In the genomic region with DNA sequence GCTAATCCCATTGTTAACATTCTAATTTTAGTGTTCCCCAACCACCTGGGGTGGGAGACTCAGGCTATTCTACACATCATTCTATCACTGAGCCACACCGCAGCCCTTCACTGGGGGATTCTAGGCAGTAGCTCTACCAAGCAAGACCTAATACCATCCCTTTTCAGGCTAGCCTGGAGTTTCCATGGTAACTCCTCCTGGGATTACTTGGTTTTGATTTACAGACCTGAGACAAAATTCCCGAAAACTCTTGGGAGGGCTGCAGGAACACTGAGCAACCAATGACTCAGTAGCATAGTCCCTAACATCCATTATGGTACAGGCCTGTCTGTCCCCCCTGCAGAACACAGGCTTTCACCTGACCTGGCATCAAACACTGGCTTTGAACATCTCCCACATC, we compare ENCODE assay signal across 15 mouse cellular contexts. TPM values are rescaled to one million over a fixed set of nuclear protein-coding genes. Genes with fewer than 3 reads are reported as not detected.
DNase-seq lines count a peak whose midpoint lies in the region; ATAC-seq and TF ChIP-seq lines count a peak whose summit lies in the region.
"Had no signal": no experiment of that assay in that cellular context is flagged by ENCODE, and none has a peak within 500 bp of the region (broad histone marks: within the 10 kb centered on the region; RNA-seq: fewer than 3 reads in every experiment).

No protein-coding gene starts in this region.

- TF ChIP-seq CTCF in hindbrain, postnatal 0 days (IDR thresholded peaks at IDR 0.05; ENCODE audit: low read depth) = no peak
- TF ChIP-seq CTCF in stomach, postnatal 0 days (IDR thresholded peaks at IDR 0.05; ENCODE audit: low read depth) = no peak

- no peaks in the 10 kb centered on the region for H3K4me1 ChIP-seq in forebrain, embryonic 16.5 days (replicated peaks; ENCODE audit: control insufficient read depth, insufficient read depth, low read length)
- no peaks in the 10 kb centered on the region for H3K4me1 ChIP-seq in forebrain, embryonic 11.5 days (replicated peaks; ENCODE audit: control insufficient read depth, insufficient read depth, low read length)
- peaks cover 13% of the 10 kb centered on the region for H3K4me1 ChIP-seq in midbrain, embryonic 13.5 days (replicated peaks)
- H3K4me1 ChIP-seq in midbrain, embryonic 11.5 days (ENCODE audit: control insufficient read depth, insufficient read depth, low read length) = peaks cover 3% of the 10 kb centered on the region; the same call in 1 of the 2 replicates
- H3K4me1 ChIP-seq in hindbrain, postnatal 0 days (ENCODE audit: insufficient read depth, low read length) = no peaks in the 10 kb centered on the region
- no peaks in the 10 kb centered on the region for H3K4me1 ChIP-seq in stomach, postnatal 0 days (replicated peaks; ENCODE audit: control insufficient read depth, insufficient read depth)
- H3K4me1 ChIP-seq: heart, embryonic 13.5 days had no signal

- H3K9me3 ChIP-seq in forebrain, embryonic 16.5 days (ENCODE audit: control insufficient read depth, low read length) = no peaks in the 10 kb centered on the region
- H3K9me3 ChIP-seq in forebrain, embryonic 11.5 days (ENCODE audit: control insufficient read depth, low read length) = no peaks in the 10 kb centered on the region
- H3K9me3 ChIP-seq in midbrain, embryonic 13.5 days = no peaks in the 10 kb centered on the region
- no peaks in the 10 kb centered on the region for H3K9me3 ChIP-seq in midbrain, embryonic 11.5 days (ENCODE audit: control insufficient read depth, low read length)
- no peaks in the 10 kb centered on the region for H3K9me3 ChIP-seq in hindbrain, postnatal 0 days (ENCODE audit: low read length)
- no peaks in the 10 kb centered on the region for H3K9me3 ChIP-seq in stomach, postnatal 0 days (ENCODE audit: control insufficient read depth, low read length)
- H3K9me3 ChIP-seq: heart, embryonic 13.5 days; liver, embryonic 15.5 days had no signal

- no peak overlapping the region for H3K9ac ChIP-seq in forebrain, embryonic 16.5 days (replicated peaks; ENCODE audit: low read depth, low read length)
- H3K9ac ChIP-seq in forebrain, embryonic 11.5 days (ENCODE audit: low read length) = no peak overlapping the region
- H3K9ac ChIP-seq in midbrain, embryonic 13.5 days (replicated peaks) = no peak overlapping the region
- no peak overlapping the region for H3K9ac ChIP-seq in midbrain, embryonic 11.5 days (ENCODE audit: low read length)
- no peak overlapping the region for H3K9ac ChIP-seq in hindbrain, postnatal 0 days (replicated peaks; ENCODE audit: low read length)
- H3K9ac ChIP-seq in stomach, postnatal 0 days (ENCODE audit: low read length) = no peak overlapping the region
- H3K9ac ChIP-seq: heart, embryonic 13.5 days; liver, embryonic 15.5 days had no signal

- 56% methylated on average over 2 of the region's 2 CpGs for WGBS in forebrain, embryonic 16.5 days
- WGBS in forebrain, embryonic 11.5 days = 62% methylated on average over 2 of the region's 2 CpGs
- 28% methylated on average over 2 of the region's 2 CpGs for WGBS in midbrain, embryonic 13.5 days
- WGBS in midbrain, embryonic 11.5 days = 42% methylated on average over 2 of the region's 2 CpGs
- WGBS in hindbrain, postnatal 0 days = 39% methylated on average over 2 of the region's 2 CpGs
- WGBS in stomach, postnatal 0 days = 60% methylated on average over 2 of the region's 2 CpGs

- 0 out of 2 replicates have a peak, but pooled peaks have one; percentile 18 for ATAC-seq in forebrain, embryonic 16.5 days
- no peak for ATAC-seq in forebrain, embryonic 11.5 days (replicated peaks; ENCODE audit: low FRiP score)
- ATAC-seq in midbrain, embryonic 13.5 days = peak; percentile 49
- no peak for ATAC-seq in midbrain, embryonic 11.5 days (ENCODE audit: low FRiP score)
- peak; percentile 48; the same call in 1 of the 2 replicates for ATAC-seq in hindbrain, postnatal 0 days
- no peak for ATAC-seq in stomach, postnatal 0 days (ENCODE audit: low FRiP score, low TSS enrichment)
- ATAC-seq: Patski had no signal

- no peak for DNase-seq in forebrain, embryonic 11.5 days (ENCODE audit: low spot score)
- no peak for DNase-seq in midbrain, embryonic 11.5 days (ENCODE audit: low spot score, missing footprints)
- DNase-seq in hindbrain, postnatal 0 days (ENCODE audit: low spot score) = peak; percentile 56
- DNase-seq in stomach, postnatal 0 days (ENCODE audit: low spot score) = no peak
- no peak for DNase-seq in layer of hippocampus, adult 9-11 months
- DNase-seq in urinary bladder, adult 2 months (ENCODE audit: low spot score) = no peak
- DNase-seq: kidney, adult 2 months; lung, postnatal 14 days; right cerebral cortex, adult 18-20 months; thymus, postnatal 36 days had no signal

- H3K27me3 ChIP-seq in forebrain, embryonic 16.5 days (replicated peaks; ENCODE audit: control insufficient read depth, insufficient read depth, low read length) = no peaks in the 10 kb centered on the region
- no peaks in the 10 kb centered on the region for H3K27me3 ChIP-seq in forebrain, embryonic 11.5 days (ENCODE audit: control insufficient read depth, insufficient read depth, low read length)
- no peaks in the 10 kb centered on the region for H3K27me3 ChIP-seq in midbrain, embryonic 13.5 days
- no peaks in the 10 kb centered on the region for H3K27me3 ChIP-seq in midbrain, embryonic 11.5 days (ENCODE audit: control insufficient read depth, insufficient read depth, low read length)
- H3K27me3 ChIP-seq in hindbrain, postnatal 0 days (ENCODE audit: insufficient read depth, low read length) = no peaks in the 10 kb centered on the region
- no peaks in the 10 kb centered on the region for H3K27me3 ChIP-seq in stomach, postnatal 0 days (ENCODE audit: control insufficient read depth, insufficient read depth, low read length)
- H3K27me3 ChIP-seq: heart, embryonic 13.5 days; Patski had no signal

- no peak for TF ChIP-seq EP300 in stomach, postnatal 0 days (optimal IDR thresholded peaks at IDR 0.05)

- no peak overlapping the region for H3K4me3 ChIP-seq in forebrain, embryonic 16.5 days (replicated peaks; ENCODE audit: low read length)
- no peak overlapping the region for H3K4me3 ChIP-seq in forebrain, embryonic 11.5 days (ENCODE audit: low read depth, low read length)
- no peak overlapping the region for H3K4me3 ChIP-seq in midbrain, embryonic 13.5 days (replicated peaks)
- H3K4me3 ChIP-seq in midbrain, embryonic 11.5 days (ENCODE audit: low read depth, low read length) = no peak overlapping the region
- no peak overlapping the region for H3K4me3 ChIP-seq in hindbrain, postnatal 0 days (ENCODE audit: low read length)
- no peak overlapping the region for H3K4me3 ChIP-seq in stomach, postnatal 0 days (ENCODE audit: low read depth, low read length)
- H3K4me3 ChIP-seq: heart, embryonic 13.5 days; liver, embryonic 15.5 days had no signal

- H3K4me2 ChIP-seq in forebrain, embryonic 16.5 days (ENCODE audit: low read length) = no peak overlapping the region
- H3K4me2 ChIP-seq in forebrain, embryonic 11.5 days (ENCODE audit: low read depth, low read length, severe bottlenecking) = no peak overlapping the region
- no peak overlapping the region for H3K4me2 ChIP-seq in midbrain, embryonic 13.5 days (replicated peaks)
- no peak overlapping the region for H3K4me2 ChIP-seq in midbrain, embryonic 11.5 days
- H3K4me2 ChIP-seq in hindbrain, postnatal 0 days (ENCODE audit: low read depth, low read length) = no peak overlapping the region
- no peak overlapping the region for H3K4me2 ChIP-seq in stomach, postnatal 0 days (replicated peaks; ENCODE audit: low read depth)
- H3K4me2 ChIP-seq: heart, embryonic 13.5 days; liver, embryonic 15.5 days had no signal

- peaks cover 20% of the 10 kb centered on the region for H3K36me3 ChIP-seq in forebrain, embryonic 16.5 days (ENCODE audit: control insufficient read depth, insufficient read depth)
- peaks cover 29% of the 10 kb centered on the region for H3K36me3 ChIP-seq in forebrain, embryonic 11.5 days (ENCODE audit: control insufficient read depth, insufficient read depth, low read length)
- H3K36me3 ChIP-seq in midbrain, embryonic 13.5 days = peaks cover 48% of the 10 kb centered on the region
- H3K36me3 ChIP-seq in midbrain, embryonic 11.5 days (ENCODE audit: control insufficient read depth, insufficient read depth, low read length) = peaks cover 26% of the 10 kb centered on the region
- H3K36me3 ChIP-seq in hindbrain, postnatal 0 days (ENCODE audit: insufficient read depth, low read length) = peaks cover 42% of the 10 kb centered on the region
- peaks cover 29% of the 10 kb centered on the region for H3K36me3 ChIP-seq in stomach, postnatal 0 days (ENCODE audit: control insufficient read depth, insufficient read depth, low read length)

- H3K27ac ChIP-seq in forebrain, embryonic 16.5 days (ENCODE audit: low read length) = no peak overlapping the region
- H3K27ac ChIP-seq in forebrain, embryonic 11.5 days (ENCODE audit: low read depth, low read length) = no peak overlapping the region
- H3K27ac ChIP-seq in midbrain, embryonic 13.5 days = peak overlapping the region; percentile 19
- no peak overlapping the region for H3K27ac ChIP-seq in midbrain, embryonic 11.5 days (ENCODE audit: low read depth, low read length)
- H3K27ac ChIP-seq in hindbrain, postnatal 0 days = peak overlapping the region; percentile 52; the same call in 1 of the 2 replicates
- peak overlapping the region; percentile 69 for H3K27ac ChIP-seq in stomach, postnatal 0 days (replicated peaks)
- H3K27ac ChIP-seq: heart, embryonic 13.5 days; liver, embryonic 15.5 days had no signal

RNA-seq across cellular contexts. Expression of gene Rras, which starts 8.5 kb away (rescaled TPM):
- polyA plus RNA-seq in forebrain, embryonic 16.5 days (2015; fragmentation: Nextera tagmentation; extraction: Ambion mirVana) = 10.1 and 12.0 TPM in 2 replicates
- polyA plus RNA-seq in forebrain, embryonic 11.5 days (2014; fragmentation: Nextera tagmentation; extraction: Ambion mirVana) = 15.5 and 16.6 TPM in 2 replicates
- polyA plus RNA-seq in midbrain, embryonic 13.5 days (2015; fragmentation: Nextera tagmentation; extraction: Ambion mirVana) = 8.4 and 9.6 TPM in 2 replicates
- polyA plus RNA-seq in midbrain, embryonic 11.5 days (2014; fragmentation: Nextera tagmentation; extraction: Ambion mirVana) = 18.6 and 22.2 TPM in 2 replicates
- total RNA-seq in hindbrain, postnatal 0 days (2014; rRNA removed) = 8.4 and 18.6 TPM in 2 replicates
- polyA plus RNA-seq in hindbrain, postnatal 0 days (2015; fragmentation: Nextera tagmentation; extraction: Ambion mirVana) = 15.8 and 16.9 TPM in 2 replicates
- 81.5 and 87.2 TPM in 2 replicates for polyA plus RNA-seq in stomach, postnatal 0 days (2015; fragmentation: Nextera tagmentation; extraction: Ambion mirVana)
- 383 and 414 TPM in 2 replicates for polyA plus RNA-seq in urinary bladder, adult 2 months (2012; rRNA removed)

RNA-seq across cellular contexts. Expression of gene Scaf1, which starts 10.1 kb away (rescaled TPM):
- polyA plus RNA-seq in forebrain, embryonic 16.5 days (2015; fragmentation: Nextera tagmentation; extraction: Ambion mirVana) = 42.1 and 44.3 TPM in 2 replicates
- 59.9 and 60.2 TPM in 2 replicates for polyA plus RNA-seq in forebrain, embryonic 11.5 days (2014; fragmentation: Nextera tagmentation; extraction: Ambion mirVana)
- 38.1 and 47.7 TPM in 2 replicates for polyA plus RNA-seq in midbrain, embryonic 13.5 days (2015; fragmentation: Nextera tagmentation; extraction: Ambion mirVana)
- 43.6 and 44.4 TPM in 2 replicates for polyA plus RNA-seq in midbrain, embryonic 11.5 days (2014; fragmentation: Nextera tagmentation; extraction: Ambion mirVana)
- 76.7 and 77.7 TPM in 2 replicates for total RNA-seq in hindbrain, postnatal 0 days (2014; rRNA removed)
- polyA plus RNA-seq in hindbrain, postnatal 0 days (2015; fragmentation: Nextera tagmentation; extraction: Ambion mirVana) = 40.7 and 45.6 TPM in 2 replicates
- 14.9 and 18.6 TPM in 2 replicates for polyA plus RNA-seq in stomach, postnatal 0 days (2015; fragmentation: Nextera tagmentation; extraction: Ambion mirVana)
- 58.4 and 63.5 TPM in 2 replicates for polyA plus RNA-seq in urinary bladder, adult 2 months (2012; rRNA removed)

RNA-seq across cellular contexts. Expression of gene Prr12, which starts 26.4 kb away (rescaled TPM):
- polyA plus RNA-seq in forebrain, embryonic 16.5 days (2015; fragmentation: Nextera tagmentation; extraction: Ambion mirVana) = 15.2 and 17.3 TPM in 2 replicates
- 16.1 and 19.2 TPM in 2 replicates for polyA plus RNA-seq in forebrain, embryonic 11.5 days (2014; fragmentation: Nextera tagmentation; extraction: Ambion mirVana)
- polyA plus RNA-seq in midbrain, embryonic 13.5 days (2015; fragmentation: Nextera tagmentation; extraction: Ambion mirVana) = 14.0 and 17.0 TPM in 2 replicates
- polyA plus RNA-seq in midbrain, embryonic 11.5 days (2014; fragmentation: Nextera tagmentation; extraction: Ambion mirVana) = 9.6 and 12.2 TPM in 2 replicates
- total RNA-seq in hindbrain, postnatal 0 days (2014; rRNA removed) = 14.0 and 18.1 TPM in 2 replicates
- polyA plus RNA-seq in hindbrain, postnatal 0 days (2015; fragmentation: Nextera tagmentation; extraction: Ambion mirVana) = 7.5 and 9.2 TPM in 2 replicates
- 3.4 and 3.8 TPM in 2 replicates for polyA plus RNA-seq in stomach, postnatal 0 days (2015; fragmentation: Nextera tagmentation; extraction: Ambion mirVana)
- polyA plus RNA-seq in urinary bladder, adult 2 months (2012; rRNA removed) = 5.1 and 18.2 TPM in 2 replicates

RNA-seq across cellular contexts. Expression of gene Bcl2l12, which starts 27.7 kb away (rescaled TPM):
- 15.3 and 16.0 TPM in 2 replicates for polyA plus RNA-seq in forebrain, embryonic 16.5 days (2015; fragmentation: Nextera tagmentation; extraction: Ambion mirVana)
- 70.6 and 74.9 TPM in 2 replicates for polyA plus RNA-seq in forebrain, embryonic 11.5 days (2014; fragmentation: Nextera tagmentation; extraction: Ambion mirVana)
- polyA plus RNA-seq in midbrain, embryonic 13.5 days (2015; fragmentation: Nextera tagmentation; extraction: Ambion mirVana) = 21.3 and 21.6 TPM in 2 replicates
- polyA plus RNA-seq in midbrain, embryonic 11.5 days (2014; fragmentation: Nextera tagmentation; extraction: Ambion mirVana) = 56.0 and 62.2 TPM in 2 replicates
- 7.2 and 15.0 TPM in 2 replicates for total RNA-seq in hindbrain, postnatal 0 days (2014; rRNA removed)
- polyA plus RNA-seq in hindbrain, postnatal 0 days (2015; fragmentation: Nextera tagmentation; extraction: Ambion mirVana) = 13.0 and 13.6 TPM in 2 replicates
- polyA plus RNA-seq in stomach, postnatal 0 days (2015; fragmentation: Nextera tagmentation; extraction: Ambion mirVana) = 23.0 and 23.4 TPM in 2 replicates
- polyA plus RNA-seq in urinary bladder, adult 2 months (2012; rRNA removed) = 28.6 and 34.8 TPM in 2 replicates

RNA-seq across cellular contexts. Expression of gene Irf3, which starts 28.8 kb away (rescaled TPM):
- 56.2 and 60.6 TPM in 2 replicates for polyA plus RNA-seq in forebrain, embryonic 16.5 days (2015; fragmentation: Nextera tagmentation; extraction: Ambion mirVana)
- 75.3 and 86.0 TPM in 2 replicates for polyA plus RNA-seq in forebrain, embryonic 11.5 days (2014; fragmentation: Nextera tagmentation; extraction: Ambion mirVana)
- 63.0 and 70.7 TPM in 2 replicates for polyA plus RNA-seq in midbrain, embryonic 13.5 days (2015; fragmentation: Nextera tagmentation; extraction: Ambion mirVana)
- polyA plus RNA-seq in midbrain, embryonic 11.5 days (2014; fragmentation: Nextera tagmentation; extraction: Ambion mirVana) = 55.6 and 65.9 TPM in 2 replicates
- 42.2 and 48.6 TPM in 2 replicates for total RNA-seq in hindbrain, postnatal 0 days (2014; rRNA removed)
- polyA plus RNA-seq in hindbrain, postnatal 0 days (2015; fragmentation: Nextera tagmentation; extraction: Ambion mirVana) = 31.5 and 33.7 TPM in 2 replicates
- polyA plus RNA-seq in stomach, postnatal 0 days (2015; fragmentation: Nextera tagmentation; extraction: Ambion mirVana) = 55.7 and 59.8 TPM in 2 replicates
- polyA plus RNA-seq in urinary bladder, adult 2 months (2012; rRNA removed) = 133 and 171 TPM in 2 replicates

Comparison
In these comparisons a context has a peak if more than half of its experiments do, and no peak if none do; other contexts are left out.
1. ATAC-seq: peak in forebrain, embryonic 16.5 days (single experiment), midbrain, embryonic 13.5 days (single experiment) and hindbrain, postnatal 0 days (single experiment); none in forebrain, embryonic 11.5 days (single experiment), midbrain, embryonic 11.5 days (single experiment) and stomach, postnatal 0 days (single experiment).
2. H3K27ac ChIP-seq: peak in midbrain, embryonic 13.5 days (single experiment), hindbrain, postnatal 0 days (single experiment) and stomach, postnatal 0 days (single experiment); none in forebrain, embryonic 16.5 days (single experiment), forebrain, embryonic 11.5 days (single experiment) and midbrain, embryonic 11.5 days (single experiment).